ENCODE assay signal across 11 mouse cellular contexts in the genomic region with DNA sequence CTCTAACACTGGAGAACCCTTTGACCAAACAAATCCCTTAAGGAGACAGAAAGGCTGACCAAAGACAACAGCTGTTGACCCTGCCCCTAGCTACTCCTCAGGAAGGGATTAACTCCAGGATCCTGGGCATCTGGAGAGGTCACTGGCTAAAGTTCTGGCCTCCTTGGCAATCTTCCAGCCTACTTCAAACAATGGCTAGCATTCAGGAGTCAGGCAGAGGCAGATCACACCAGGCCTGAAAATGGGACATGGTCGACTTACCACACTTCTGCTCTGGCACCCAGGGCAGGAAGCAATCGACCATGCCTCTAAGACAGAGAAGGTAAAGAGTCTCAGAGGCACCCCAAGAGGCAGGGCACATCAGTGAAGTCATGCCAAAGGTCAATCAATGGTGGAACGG. TPM values are rescaled to one million over a fixed set of nuclear protein-coding genes. Genes with fewer than 3 reads are reported as not detected.
DNase-seq lines count a peak whose midpoint lies in the region; ATAC-seq and TF ChIP-seq lines count a peak whose summit lies in the region.
"Had no signal": no experiment of that assay in that cellular context is flagged by ENCODE, and none has a peak within 500 bp of the region (broad histone marks: within the 10 kb centered on the region; RNA-seq: fewer than 3 reads in every experiment).

No protein-coding gene starts in this region.

- H3K9ac ChIP-seq in embryonic facial prominence, embryonic 14.5 days (ENCODE audit: low read depth, low read length) = no peak overlapping the region
- no peak overlapping the region for H3K9ac ChIP-seq in kidney, embryonic 15.5 days
- H3K9ac ChIP-seq in hindbrain, embryonic 13.5 days = no peak overlapping the region
- no peak overlapping the region for H3K9ac ChIP-seq in hindbrain, postnatal 0 days (replicated peaks; ENCODE audit: low read length)
- H3K9ac ChIP-seq: hindbrain, embryonic 15.5 days had no signal

- no peak for TF ChIP-seq POLR2A in myocyte (IDR thresholded peaks at IDR 0.05; ENCODE audit: insufficient read length, low read depth)

- 0 out of 2 replicates have a peak, but pooled peaks have one; percentile 13 for ATAC-seq in embryonic facial prominence, embryonic 14.5 days (ENCODE audit: low read depth)
- ATAC-seq in kidney, embryonic 15.5 days (replicated peaks; ENCODE audit: low FRiP score) = peak; percentile 63; the same call in 1 of the 2 replicates
- ATAC-seq in hindbrain, embryonic 13.5 days (ENCODE audit: low FRiP score) = no peak
- no peak for ATAC-seq in hindbrain, postnatal 0 days
- ATAC-seq: CD4-positive, CD25-positive, alpha-beta regulatory T cell, adult 4 months had no signal

- H3K4me1 ChIP-seq in embryonic facial prominence, embryonic 14.5 days (ENCODE audit: control insufficient read depth, insufficient read depth, low read length) = peaks cover 3% of the 10 kb centered on the region; the same call in 1 of the 2 replicates
- peaks cover 50% of the 10 kb centered on the region for H3K4me1 ChIP-seq in embryonic facial prominence, embryonic 10.5 days
- peaks cover 61% of the 10 kb centered on the region for H3K4me1 ChIP-seq in kidney, embryonic 15.5 days
- peaks cover 15% of the 10 kb centered on the region for H3K4me1 ChIP-seq in hindbrain, embryonic 13.5 days (replicated peaks)
- H3K4me1 ChIP-seq in hindbrain, postnatal 0 days (ENCODE audit: insufficient read depth, low read length) = no peaks in the 10 kb centered on the region
- H3K4me1 ChIP-seq: hindbrain, embryonic 15.5 days had no signal

- H3K4me2 ChIP-seq in embryonic facial prominence, embryonic 14.5 days (ENCODE audit: low read depth, low read length) = no peak overlapping the region
- no peak overlapping the region for H3K4me2 ChIP-seq in kidney, embryonic 15.5 days
- peak overlapping the region; percentile 30 for H3K4me2 ChIP-seq in myocyte (ENCODE audit: low read depth)
- H3K4me2 ChIP-seq in hindbrain, embryonic 13.5 days = no peak overlapping the region
- H3K4me2 ChIP-seq in hindbrain, postnatal 0 days (ENCODE audit: low read depth, low read length) = no peak overlapping the region
- H3K4me2 ChIP-seq: hindbrain, embryonic 15.5 days had no signal

- H3K36me3 ChIP-seq in embryonic facial prominence, embryonic 14.5 days (ENCODE audit: control insufficient read depth, insufficient read depth, low read length) = no peaks in the 10 kb centered on the region
- H3K36me3 ChIP-seq in embryonic facial prominence, embryonic 10.5 days (replicated peaks) = peaks cover 4% of the 10 kb centered on the region; the same call in 1 of the 2 replicates
- no peaks in the 10 kb centered on the region for H3K36me3 ChIP-seq in kidney, embryonic 15.5 days
- H3K36me3 ChIP-seq in myocyte (ENCODE audit: control insufficient read depth, insufficient read depth) = no peaks in the 10 kb centered on the region
- H3K36me3 ChIP-seq in hindbrain, embryonic 13.5 days = no peaks in the 10 kb centered on the region
- H3K36me3 ChIP-seq in hindbrain, postnatal 0 days (ENCODE audit: insufficient read depth, low read length) = no peaks in the 10 kb centered on the region
- H3K36me3 ChIP-seq: hindbrain, embryonic 15.5 days had no signal

- H3K79me2 ChIP-seq in myocyte (ENCODE audit: control insufficient read depth, insufficient read depth) = peaks cover 74% of the 10 kb centered on the region

- H3K4me3 ChIP-seq in embryonic facial prominence, embryonic 14.5 days (ENCODE audit: low read depth, low read length) = no peak overlapping the region
- no peak overlapping the region for H3K4me3 ChIP-seq in embryonic facial prominence, embryonic 10.5 days
- H3K4me3 ChIP-seq in kidney, embryonic 15.5 days (replicated peaks) = no peak overlapping the region
- H3K4me3 ChIP-seq in myocyte = no peak overlapping the region
- no peak overlapping the region for H3K4me3 ChIP-seq in hindbrain, embryonic 13.5 days
- H3K4me3 ChIP-seq in hindbrain, postnatal 0 days (ENCODE audit: low read length) = no peak overlapping the region
- H3K4me3 ChIP-seq: hindbrain, embryonic 15.5 days had no signal

- H3K9me3 ChIP-seq in embryonic facial prominence, embryonic 14.5 days (ENCODE audit: control insufficient read depth, low read length) = no peaks in the 10 kb centered on the region
- no peaks in the 10 kb centered on the region for H3K9me3 ChIP-seq in embryonic facial prominence, embryonic 10.5 days
- no peaks in the 10 kb centered on the region for H3K9me3 ChIP-seq in kidney, embryonic 15.5 days (replicated peaks)
- H3K9me3 ChIP-seq in hindbrain, embryonic 13.5 days = no peaks in the 10 kb centered on the region
- no peaks in the 10 kb centered on the region for H3K9me3 ChIP-seq in hindbrain, postnatal 0 days (ENCODE audit: low read length)
- H3K9me3 ChIP-seq: hindbrain, embryonic 15.5 days had no signal

- H3ac ChIP-seq in myocyte (ENCODE audit: control insufficient read depth, insufficient read length) = no peak overlapping the region

- DNase-seq in embryonic facial prominence, embryonic 14.5 days (ENCODE audit: low spot score) = peak; percentile 30
- DNase-seq in embryonic facial prominence, embryonic 10.5 days (ENCODE audit: low spot score) = no peak
- peak; percentile 16 for DNase-seq in Muller cell, postnatal 12 days (ENCODE audit: inconsistent ontology term)
- DNase-seq in layer of hippocampus, adult 9-11 months = no peak
- no peak for DNase-seq in hindbrain, postnatal 0 days (ENCODE audit: low spot score)
- DNase-seq: cerebellum, adult 18-20 months had no signal

- whole genome bisulfite sequencing in embryonic facial prominence, embryonic 14.5 days = 7% methylated on average over 3 of the region's 3 CpGs
- WGBS in embryonic facial prominence, embryonic 10.5 days = 15% methylated on average over 3 of the region's 3 CpGs
- WGBS in kidney, embryonic 15.5 days = 13% methylated on average over 3 of the region's 3 CpGs
- WGBS in hindbrain, embryonic 13.5 days = 35% methylated on average over 3 of the region's 3 CpGs
- 35% methylated on average over 3 of the region's 3 CpGs for WGBS in hindbrain, postnatal 0 days

- no peak for TF ChIP-seq CTCF in hindbrain, postnatal 0 days (IDR thresholded peaks at IDR 0.05; ENCODE audit: low read depth)

- no peak overlapping the region for H3K27ac ChIP-seq in embryonic facial prominence, embryonic 14.5 days (replicated peaks; ENCODE audit: low read depth, low read length)
- H3K27ac ChIP-seq in embryonic facial prominence, embryonic 10.5 days (replicated peaks) = no peak overlapping the region
- peak overlapping the region; percentile 61 for H3K27ac ChIP-seq in kidney, embryonic 15.5 days
- H3K27ac ChIP-seq in hindbrain, embryonic 13.5 days = no peak overlapping the region
- H3K27ac ChIP-seq in hindbrain, postnatal 0 days = no peak overlapping the region
- H3K27ac ChIP-seq: hindbrain, embryonic 15.5 days had no signal

- H3K27me3 ChIP-seq in embryonic facial prominence, embryonic 14.5 days (replicated peaks; ENCODE audit: control insufficient read depth, insufficient read depth, low read length) = no peaks in the 10 kb centered on the region
- H3K27me3 ChIP-seq in embryonic facial prominence, embryonic 10.5 days (replicated peaks; ENCODE audit: low read depth, poor library complexity, severe bottlenecking) = no peaks in the 10 kb centered on the region
- H3K27me3 ChIP-seq in kidney, embryonic 15.5 days = no peaks in the 10 kb centered on the region
- no peaks in the 10 kb centered on the region for H3K27me3 ChIP-seq in myocyte (ENCODE audit: control insufficient read depth, insufficient read depth, insufficient read length)
- H3K27me3 ChIP-seq in hindbrain, embryonic 13.5 days = no peaks in the 10 kb centered on the region
- no peaks in the 10 kb centered on the region for H3K27me3 ChIP-seq in hindbrain, postnatal 0 days (ENCODE audit: insufficient read depth, low read length)
- H3K27me3 ChIP-seq: hindbrain, embryonic 15.5 days had no signal

TF ChIP-seq in myocyte, 11 proteins besides CTCF, POLR2A, EP300 and RAD21:
- TF ChIP-seq E2F4 (IDR thresholded peaks at IDR 0.05; ENCODE audit: insufficient read depth) (no peak), MYOD1 (IDR thresholded peaks at IDR 0.05; ENCODE audit: control insufficient read depth in 1 of 3, insufficient read length in 2 of 3, low read depth in 2 of 3) (peak in 2 of 3 experiments; percentile 44 to 78), MYOG (IDR thresholded peaks at IDR 0.05; ENCODE audit: control insufficient read depth in 1 of 3, insufficient read depth in 1 of 3, insufficient read length in 2 of 3, low read depth in 2 of 3) (peak in 2 of 3 experiments; percentile 4 to 52), TCF12 (IDR thresholded peaks at IDR 0.05; ENCODE audit: insufficient read depth, poor library complexity, severe bottlenecking) (peak; percentile 45), CEBPB (IDR thresholded peaks at IDR 0.05; ENCODE audit: insufficient read depth, poor library complexity, severe bottlenecking) (no peak), TCF3 (IDR thresholded peaks at IDR 0.05; ENCODE audit: insufficient read length, low read depth) (no peak), SRF (IDR thresholded peaks at IDR 0.05; ENCODE audit: control insufficient read depth, insufficient read length, low read depth) (no peak), MAX (IDR thresholded peaks at IDR 0.05; ENCODE audit: low read depth) (no peak)

RNA-seq across cellular contexts. Expression of a gene that starts 19.5 kb away (rescaled TPM):
- 14.1 and 15.5 TPM in 2 replicates for polyA plus RNA-seq in embryonic facial prominence, embryonic 14.5 days (2014; fragmentation: Nextera tagmentation; extraction: Ambion mirVana)
- 13.9 and 14.0 TPM in 2 replicates for polyA plus RNA-seq in embryonic facial prominence, embryonic 10.5 days (2016; fragmentation: Nextera tagmentation; extraction: Ambion mirVana)
- polyA plus RNA-seq in kidney, embryonic 15.5 days (2015; fragmentation: Nextera tagmentation; extraction: Ambion mirVana) = 24.0 and 25.5 TPM in 2 replicates
- 25.9 TPM for polyA plus RNA-seq in myocyte (2012; fragmentation: generic; extraction: Trizol)
- 9.0 and 10.2 TPM in 2 replicates for polyA plus RNA-seq in hindbrain, embryonic 13.5 days (2015; fragmentation: Nextera tagmentation; extraction: Ambion mirVana)
- 2.5 and 4.0 TPM in 2 replicates for total RNA-seq in hindbrain, postnatal 0 days (2014; rRNA removed)
- polyA plus RNA-seq in hindbrain, postnatal 0 days (2015; fragmentation: Nextera tagmentation; extraction: Ambion mirVana) = 7.6 and 7.9 TPM in 2 replicates

Comparison
In these comparisons a context has a peak if more than half of its experiments do, and no peak if none do; other contexts are left out.
1. DNase-seq: peak in embryonic facial prominence, embryonic 14.5 days (single experiment) and Muller cell, postnatal 12 days (single experiment); none in embryonic facial prominence, embryonic 10.5 days (single experiment), layer of hippocampus, adult 9-11 months (single experiment) and hindbrain, postnatal 0 days (single experiment).
2. ATAC-seq: peak in embryonic facial prominence, embryonic 14.5 days (single experiment) and kidney, embryonic 15.5 days (single experiment); none in hindbrain, embryonic 13.5 days (single experiment) and hindbrain, postnatal 0 days (single experiment).